ENCODE assay signal across 16 mouse cellular contexts in genomic region chr3:89776001-89776400, GRCm38 (mm10). TPM values are rescaled to one million over a fixed set of nuclear protein-coding genes. Genes with fewer than 3 reads are reported as not detected.
A peak's percentile ranks its signal among the peaks of the same experiment; 100 is the strongest.
DNase-seq lines count a peak whose midpoint lies in the region; ATAC-seq and TF ChIP-seq lines count a peak whose summit lies in the region.
"Had no signal": no experiment of that assay in that cellular context is flagged by ENCODE, and none has a peak within 500 bp of the region (broad histone marks: within the 10 kb centered on the region; RNA-seq: fewer than 3 reads in every experiment).

No protein-coding gene starts in this region.

- H3K27ac ChIP-seq in hindbrain, embryonic 13.5 days, result no peak overlapping the region
- no peak overlapping the region for H3K27ac ChIP-seq in hindbrain, embryonic 14.5 days
- no peak overlapping the region for H3K27ac ChIP-seq in lung, embryonic 14.5 days (ENCODE audit: low read depth)
- no peak overlapping the region for H3K27ac ChIP-seq in intestine, embryonic 16.5 days (ENCODE audit: low read length)
- H3K27ac ChIP-seq: embryonic facial prominence, embryonic 15.5 days; hindbrain, embryonic 12.5 days; liver, embryonic 12.5 days had no signal

- 87% methylated on average over 4 of the region's 4 CpGs for WGBS in hindbrain, embryonic 13.5 days
- WGBS in hindbrain, embryonic 14.5 days, result 84% methylated on average over 4 of the region's 4 CpGs
- 70% methylated on average over 4 of the region's 4 CpGs for WGBS in lung, embryonic 14.5 days
- 81% methylated on average over 4 of the region's 4 CpGs for WGBS in intestine, embryonic 16.5 days

- DNase-seq in hindbrain, embryonic 14.5 days (ENCODE audit: low spot score), result no peak
- no peak for DNase-seq in lung, embryonic 14.5 days
- no peak for DNase-seq in lung, postnatal 25 days (ENCODE audit: low spot score)
- DNase-seq: cerebellum, adult 9-11 months; kidney, adult 2 months; layer of hippocampus, postnatal 36 days; thymus, postnatal 36 days had no signal

- peaks cover 41% of the 10 kb centered on the region for H3K4me1 ChIP-seq in hindbrain, embryonic 13.5 days (replicated peaks)
- peaks cover 31% of the 10 kb centered on the region for H3K4me1 ChIP-seq in hindbrain, embryonic 14.5 days (replicated peaks; ENCODE audit: control insufficient read depth, insufficient read depth, low read length)
- 0 out of 2 replicates have a peak, but pooled peaks cover 6% of the 10 kb centered on the region for H3K4me1 ChIP-seq in lung, embryonic 14.5 days (ENCODE audit: insufficient read depth)
- H3K4me1 ChIP-seq in E14TG2a.4 (replicated peaks; ENCODE audit: low read depth, low read length), result peaks cover 54% of the 10 kb centered on the region
- peaks cover 28% of the 10 kb centered on the region for H3K4me1 ChIP-seq in intestine, embryonic 16.5 days (ENCODE audit: control insufficient read depth, insufficient read depth, low read length)

- peaks cover 52% of the 10 kb centered on the region for H3K36me3 ChIP-seq in hindbrain, embryonic 13.5 days
- H3K36me3 ChIP-seq in hindbrain, embryonic 14.5 days (replicated peaks; ENCODE audit: control insufficient read depth, insufficient read depth), result peaks cover 51% of the 10 kb centered on the region
- peaks cover 58% of the 10 kb centered on the region for H3K36me3 ChIP-seq in lung, embryonic 14.5 days (ENCODE audit: insufficient read depth)
- peaks cover 81% of the 10 kb centered on the region for H3K36me3 ChIP-seq in E14TG2a.4 (ENCODE audit: insufficient read depth, low read length)
- peaks cover 11% of the 10 kb centered on the region; the same call in 1 of the 2 replicates for H3K36me3 ChIP-seq in intestine, embryonic 16.5 days (ENCODE audit: control insufficient read depth, insufficient read depth, low read length)

- H3K9ac ChIP-seq in hindbrain, embryonic 13.5 days, result peak overlapping the region; percentile 100; the same call in 1 of the 2 replicates
- no peak overlapping the region for H3K9ac ChIP-seq in hindbrain, embryonic 14.5 days
- no peak overlapping the region; the same call in 1 of the 2 replicates for H3K9ac ChIP-seq in lung, embryonic 14.5 days
- H3K9ac ChIP-seq in intestine, embryonic 16.5 days (ENCODE audit: low read depth, low read length), result peak overlapping the region; percentile 10; the same call in 1 of the 2 replicates
- H3K9ac ChIP-seq: liver, embryonic 12.5 days had no signal

- H3K9me3 ChIP-seq in hindbrain, embryonic 13.5 days, result no peaks in the 10 kb centered on the region
- no peaks in the 10 kb centered on the region for H3K9me3 ChIP-seq in hindbrain, embryonic 14.5 days (ENCODE audit: control insufficient read depth, low read length)
- no peaks in the 10 kb centered on the region for H3K9me3 ChIP-seq in lung, embryonic 14.5 days (ENCODE audit: low read depth, low read length)
- no peaks in the 10 kb centered on the region for H3K9me3 ChIP-seq in E14TG2a.4 (ENCODE audit: low read length)
- no peaks in the 10 kb centered on the region for H3K9me3 ChIP-seq in intestine, embryonic 16.5 days (ENCODE audit: control insufficient read depth, low read length)
- H3K9me3 ChIP-seq: embryonic facial prominence, embryonic 15.5 days; forebrain, embryonic 10.5 days; heart, embryonic 12.5 days; hindbrain, embryonic 12.5 days; liver, embryonic 12.5 days had no signal

- H3K4me2 ChIP-seq in hindbrain, embryonic 13.5 days, result no peak overlapping the region; the same call in 1 of the 2 replicates
- no peak overlapping the region for H3K4me2 ChIP-seq in hindbrain, embryonic 14.5 days (replicated peaks)
- H3K4me2 ChIP-seq in lung, embryonic 14.5 days, result peak overlapping the region; percentile 94; the same call in 1 of the 2 replicates
- H3K4me2 ChIP-seq in intestine, embryonic 16.5 days (ENCODE audit: low read depth, low read length), result no peak overlapping the region

- no peak for ATAC-seq in hindbrain, embryonic 13.5 days (ENCODE audit: low FRiP score)
- no peak for ATAC-seq in hindbrain, embryonic 14.5 days (ENCODE audit: low FRiP score)
- no peak for ATAC-seq in lung, embryonic 14.5 days (ENCODE audit: insufficient read depth)
- ATAC-seq in intestine, embryonic 16.5 days, result no peak
- no peak for ATAC-seq in monocyte, adult 5-6 weeks (replicated peaks; ENCODE audit: insufficient number of reproducible peaks, low FRiP score, low TSS enrichment, poor library complexity, severe bottlenecking)
- ATAC-seq: liver, embryonic 12.5 days had no signal

- no peak overlapping the region for H3K4me3 ChIP-seq in hindbrain, embryonic 13.5 days
- no peak overlapping the region for H3K4me3 ChIP-seq in hindbrain, embryonic 14.5 days (replicated peaks; ENCODE audit: low read length)
- H3K4me3 ChIP-seq in lung, embryonic 14.5 days (ENCODE audit: low read depth, low read length), result no peak overlapping the region
- peak overlapping the region; percentile 94; the same call in 1 of the 2 replicates for H3K4me3 ChIP-seq in E14TG2a.4 (replicated peaks; ENCODE audit: low read length)
- H3K4me3 ChIP-seq in intestine, embryonic 16.5 days (ENCODE audit: low read length), result no peak overlapping the region

- no peak for TF ChIP-seq CTCF in lung, embryonic 14.5 days (IDR thresholded peaks at IDR 0.05; ENCODE audit: low read depth)
- no peak for TF ChIP-seq CTCF in E14TG2a.4 (conservative IDR thresholded peaks at IDR 0.05; ENCODE audit: low read length)

- no peaks in the 10 kb centered on the region for H3K27me3 ChIP-seq in hindbrain, embryonic 13.5 days
- no peaks in the 10 kb centered on the region for H3K27me3 ChIP-seq in hindbrain, embryonic 14.5 days (ENCODE audit: control insufficient read depth, insufficient read depth, low read length)
- H3K27me3 ChIP-seq in lung, embryonic 14.5 days (ENCODE audit: insufficient read depth, low read length), result no peaks in the 10 kb centered on the region
- H3K27me3 ChIP-seq in E14TG2a.4 (ENCODE audit: insufficient read depth, low read length), result no peaks in the 10 kb centered on the region
- no peaks in the 10 kb centered on the region for H3K27me3 ChIP-seq in intestine, embryonic 16.5 days (replicated peaks; ENCODE audit: control insufficient read depth, insufficient read depth, low read length)
- H3K27me3 ChIP-seq: embryonic facial prominence, embryonic 15.5 days; heart, embryonic 12.5 days; hindbrain, embryonic 12.5 days; liver, embryonic 12.5 days had no signal

RNA-seq across cellular contexts. Expression of gene Ube2q1, which starts 2.6 kb away (rescaled TPM):
- polyA plus RNA-seq in hindbrain, embryonic 13.5 days (2015; fragmentation: Nextera tagmentation; extraction: Ambion mirVana), result 13.5 and 14.4 TPM in 2 replicates
- polyA plus RNA-seq in hindbrain, embryonic 14.5 days (2014; fragmentation: Nextera tagmentation; extraction: Ambion mirVana), result 21.8 and 24.5 TPM in 2 replicates
- polyA plus RNA-seq in lung, embryonic 14.5 days (2014; fragmentation: Nextera tagmentation; extraction: Ambion mirVana), result 21.7 and 22.8 TPM in 2 replicates
- polyA plus RNA-seq in intestine, embryonic 16.5 days (2015; fragmentation: Nextera tagmentation; extraction: Ambion mirVana), result 8.2 and 11.5 TPM in 2 replicates
- total RNA-seq in monocyte, adult 5-6 weeks (2017), result 170 to 205 TPM (median 172 TPM) in 3 replicates

RNA-seq across cellular contexts. Expression of gene Chrnb2, which starts 11.6 kb away (rescaled TPM):
- polyA plus RNA-seq in hindbrain, embryonic 13.5 days (2015; fragmentation: Nextera tagmentation; extraction: Ambion mirVana), result 28.1 and 30.7 TPM in 2 replicates
- polyA plus RNA-seq in hindbrain, embryonic 14.5 days (2014; fragmentation: Nextera tagmentation; extraction: Ambion mirVana), result 26.0 and 29.1 TPM in 2 replicates
- 0.47 and 0.63 TPM in 2 replicates for polyA plus RNA-seq in lung, embryonic 14.5 days (2014; fragmentation: Nextera tagmentation; extraction: Ambion mirVana)
- polyA plus RNA-seq in intestine, embryonic 16.5 days (2015; fragmentation: Nextera tagmentation; extraction: Ambion mirVana), result 1.5 and 1.7 TPM in 2 replicates
- total RNA-seq in monocyte, adult 5-6 weeks (2017), result 1.2 to 1.6 TPM (median 1.3 TPM) in 3 replicates

RNA-seq across cellular contexts. Expression of gene She, which starts 55.2 kb away (rescaled TPM):
- polyA plus RNA-seq in hindbrain, embryonic 13.5 days (2015; fragmentation: Nextera tagmentation; extraction: Ambion mirVana), result 1.7 and 2.1 TPM in 2 replicates
- 2.3 and 2.8 TPM in 2 replicates for polyA plus RNA-seq in hindbrain, embryonic 14.5 days (2014; fragmentation: Nextera tagmentation; extraction: Ambion mirVana)
- polyA plus RNA-seq in lung, embryonic 14.5 days (2014; fragmentation: Nextera tagmentation; extraction: Ambion mirVana), result 11.7 and 12.1 TPM in 2 replicates
- polyA plus RNA-seq in intestine, embryonic 16.5 days (2015; fragmentation: Nextera tagmentation; extraction: Ambion mirVana), result 2.3 and 2.6 TPM in 2 replicates
- not detected in 3 replicates for total RNA-seq in monocyte, adult 5-6 weeks (2017)

Comparison
In these comparisons a context has a peak if more than half of its experiments do, and no peak if none do; other contexts are left out.
1. H3K9ac ChIP-seq: peak in hindbrain, embryonic 13.5 days (single experiment) and intestine, embryonic 16.5 days (single experiment); none in hindbrain, embryonic 14.5 days (single experiment) and lung, embryonic 14.5 days (single experiment).